Mouse (Mus musculus): Measurements from ENCODE around the gene Kcng3. TPM values are rescaled to one million over a fixed set of nuclear protein-coding genes. Genes with fewer than 3 reads are reported as not detected.

Gene Kcng3
- total RNA-seq, 4 experiments from 2014 or later: 0.12 TPM; not detected in 3

GRCm38 (mm10) chr17:83630787-83631678 is 662 bp downstream of the Kcng3 start:
- DNase-seq (ENCODE audit: low spot score): no peak

DNA sequence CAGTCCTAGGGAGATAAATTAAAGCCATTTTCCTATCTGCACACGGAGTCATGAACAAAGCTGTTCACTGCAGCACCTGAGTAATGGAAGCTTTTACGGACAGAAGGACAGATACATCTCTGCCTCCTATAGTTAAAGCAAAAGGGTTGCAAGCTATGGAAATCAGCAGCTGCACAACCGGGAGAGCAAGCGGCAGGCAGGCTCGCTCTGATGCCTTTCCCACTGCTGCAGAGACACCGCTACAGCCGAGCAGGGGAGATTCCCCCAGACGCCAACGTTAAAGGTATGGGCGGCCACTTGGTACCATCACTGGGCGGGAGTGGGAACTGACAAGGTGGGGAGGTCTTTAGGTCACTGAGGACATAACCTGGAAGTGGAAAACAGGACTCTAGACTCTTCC is 17.8 kb downstream of the Kcng3 start:
- no peak for DNase-seq (ENCODE audit: low spot score)

DNA sequence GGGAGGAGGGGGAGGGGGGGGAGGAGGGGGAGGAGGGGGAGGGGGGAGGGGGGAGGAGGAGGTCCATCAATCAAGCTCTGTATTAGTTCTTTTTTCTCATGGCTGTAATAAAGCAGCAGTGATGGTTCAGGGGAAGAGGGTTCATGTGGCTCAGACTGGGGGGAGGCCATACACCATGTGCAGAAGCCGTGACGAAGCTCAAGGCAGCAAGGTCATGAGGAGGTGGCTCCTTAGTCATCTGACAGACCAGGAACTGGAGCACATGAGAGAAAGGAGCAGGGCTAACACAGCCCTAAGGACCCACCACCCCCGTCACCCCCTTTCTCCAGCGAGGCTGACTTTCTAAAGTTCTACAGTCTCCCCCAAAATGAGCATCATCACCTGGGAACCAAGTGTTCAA is 22.2 kb downstream of the Kcng3 start:
- no peak for DNase-seq (ENCODE audit: low spot score)

DNA sequence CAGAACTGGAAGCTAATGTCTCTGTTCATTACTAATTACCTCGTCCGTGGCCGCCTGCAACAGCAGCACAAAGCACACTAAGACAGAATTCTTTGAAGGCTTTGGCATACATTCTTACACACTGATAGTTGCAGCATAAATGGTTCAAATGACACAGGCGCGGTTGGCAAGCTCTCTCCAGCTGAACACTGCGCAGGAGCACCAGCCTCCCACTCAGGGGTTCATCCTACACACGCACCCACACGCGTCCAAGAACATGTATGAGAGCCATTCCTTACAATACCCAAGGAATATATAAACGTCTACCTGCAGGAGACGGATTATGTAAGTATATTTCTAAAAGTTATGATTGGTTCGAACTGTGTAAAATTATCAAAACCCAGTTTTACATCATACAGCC is 30.7 kb downstream of the Kcng3 start:
- no peak for DNase-seq (ENCODE audit: low spot score)

GRCm38 (mm10) chr17:83595966-83596365 is 35.7 kb downstream of the Kcng3 start:
- no peak for DNase-seq (ENCODE audit: low spot score)

- no peak for DNase-seq (ENCODE audit: low spot score)
Observed at GRCm38 (mm10) chr17:83594526-83594925, 37.2 kb downstream of the Kcng3 start.

DNA sequence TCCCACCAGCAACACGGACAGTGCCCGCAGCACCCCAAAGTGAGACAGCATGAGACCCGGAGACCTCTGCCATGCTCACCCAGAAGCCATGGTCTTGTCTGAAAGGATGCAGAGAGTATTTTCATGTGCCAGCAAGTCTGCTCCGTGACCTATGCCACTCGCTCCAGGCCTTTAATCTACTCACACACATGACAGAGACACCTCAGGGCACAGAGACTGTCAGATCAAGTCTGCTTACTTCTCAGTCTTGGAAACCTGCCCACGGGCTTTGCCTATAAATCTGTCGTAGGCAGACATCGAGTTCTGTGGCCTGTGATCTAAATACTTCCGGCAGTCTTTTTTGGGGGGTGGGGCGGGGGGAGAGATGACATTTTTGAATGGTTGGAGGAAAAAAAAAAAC is 38.3 kb downstream of the Kcng3 start:
- DNase-seq (ENCODE audit: low spot score): no peak

DNA sequence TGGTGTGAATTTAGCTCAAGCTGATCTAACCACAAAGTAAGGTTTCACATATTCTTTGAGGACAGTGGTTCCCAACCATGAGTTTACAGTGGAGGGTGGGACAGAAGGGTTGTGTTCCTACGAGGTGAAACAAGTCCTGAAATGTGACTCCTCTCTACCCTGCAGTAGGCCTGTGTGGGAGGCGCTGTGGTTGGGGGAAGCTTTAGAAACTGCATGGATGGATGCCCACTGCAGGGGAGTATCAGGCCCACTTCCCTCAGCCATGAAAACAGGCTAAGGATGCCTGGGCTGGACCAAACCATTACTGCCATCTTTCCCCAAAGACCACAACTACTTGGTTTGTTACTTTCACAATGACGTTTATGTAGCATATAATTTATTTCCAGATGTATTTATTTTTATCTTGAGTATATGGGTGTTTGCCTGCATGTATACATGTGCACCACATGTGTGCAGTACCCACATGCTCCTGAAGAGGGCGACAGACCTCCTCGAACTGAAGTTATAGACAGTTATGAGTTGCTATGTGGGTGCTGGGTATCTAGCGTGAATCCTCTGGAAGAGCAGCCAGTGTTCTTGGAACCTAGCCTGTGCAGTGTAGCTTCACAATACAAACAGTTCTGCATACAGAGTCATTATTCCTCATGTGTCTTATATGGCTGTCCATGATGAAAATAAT is 42.9 kb downstream of the Kcng3 start:
- DNase-seq (ENCODE audit: low spot score): no peak

- DNase-seq (ENCODE audit: low spot score): no peak
Observed at GRCm38 (mm10) chr17:83587731-83588130, 44.0 kb downstream of the Kcng3 start.

DNA sequence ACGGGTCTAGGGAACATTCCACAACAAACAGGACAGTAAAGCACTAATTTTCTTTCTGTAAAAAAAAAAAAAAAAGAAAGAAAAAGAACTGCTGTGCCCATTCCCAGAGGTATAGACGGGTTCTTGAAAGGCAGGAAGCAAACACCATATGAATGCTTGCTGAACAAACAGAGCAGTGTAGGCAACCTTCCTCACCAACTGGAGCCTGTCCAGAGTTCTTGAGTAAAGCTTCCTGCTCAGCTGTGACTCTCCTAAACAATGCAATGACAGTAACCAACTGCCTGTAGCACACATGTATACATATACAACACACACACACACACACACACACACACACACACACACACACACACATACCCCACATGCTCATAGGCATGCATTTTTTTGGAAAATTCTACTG is 49.1 kb downstream of the Kcng3 start:
- no peak for DNase-seq (ENCODE audit: low spot score)

- DNase-seq (ENCODE audit: low spot score): no peak
Observed at GRCm38 (mm10) chr17:83580734-83581133, 51.0 kb downstream of the Kcng3 start.

GRCm38 (mm10) chr17:83576810-83577371 is 54.8 kb downstream of the Kcng3 start:
- DNase-seq (ENCODE audit: low spot score): no peak

DNA sequence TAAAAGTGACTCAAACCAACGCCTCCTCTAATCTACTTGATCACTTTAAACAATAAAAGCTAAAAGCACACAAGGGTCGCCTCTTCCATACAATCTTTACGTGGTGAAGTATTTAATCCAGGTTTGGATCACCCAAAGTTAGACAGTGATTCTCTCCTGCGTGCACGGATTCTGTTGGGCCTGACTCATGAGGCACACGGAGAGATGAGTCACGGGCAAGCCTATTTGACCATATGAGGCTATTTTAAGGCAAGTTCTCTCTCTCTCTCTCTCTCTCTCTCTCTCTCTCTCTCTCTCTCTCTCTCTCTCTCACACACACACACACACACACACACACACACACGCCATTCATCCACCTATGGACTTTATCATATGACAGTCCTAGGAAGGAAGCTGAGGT is 57.1 kb downstream of the Kcng3 start:
- DNase-seq (ENCODE audit: low spot score): no peak

DNA sequence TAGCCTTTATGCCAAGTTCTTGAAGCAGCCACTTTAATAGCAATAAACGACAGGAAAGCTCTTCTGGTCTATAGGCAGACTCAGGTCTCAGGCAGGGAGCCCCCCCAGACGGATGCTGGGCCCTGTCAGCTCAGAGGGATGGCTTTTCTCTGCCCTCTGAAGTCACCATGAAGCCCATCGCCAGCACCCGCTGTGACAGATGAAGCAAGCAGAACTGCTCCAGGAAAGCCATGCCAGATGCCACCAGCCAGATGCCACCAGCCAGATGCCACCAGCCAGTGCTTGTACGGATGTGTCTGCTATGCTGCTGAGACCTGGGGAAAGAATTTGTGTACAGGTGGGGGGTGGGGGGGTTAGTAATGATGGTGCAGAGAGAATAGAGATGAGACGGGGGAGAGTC is 58.6 kb downstream of the Kcng3 start:
- no peak for DNase-seq (ENCODE audit: low spot score)

DNA sequence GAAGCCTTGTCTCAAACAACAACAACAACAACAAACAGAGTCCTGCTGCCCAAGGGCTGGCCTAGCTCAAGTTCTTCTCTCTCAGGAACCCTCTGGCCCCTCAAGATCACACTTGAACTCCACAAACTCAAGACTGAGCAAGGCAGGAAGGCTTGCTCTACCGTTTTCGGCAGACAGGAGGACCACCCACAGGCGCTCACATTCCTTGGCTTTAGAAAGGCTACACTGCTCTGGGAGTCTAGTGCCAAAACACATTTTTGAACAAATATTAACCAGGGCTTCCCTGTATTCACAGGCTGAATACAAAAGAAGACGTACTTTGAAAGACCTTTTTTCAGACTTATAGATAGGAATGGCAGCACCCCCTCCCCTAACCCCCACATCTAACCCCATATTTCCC is 59.3 kb downstream of the Kcng3 start:
- DNase-seq (ENCODE audit: low spot score): no peak

DNA sequence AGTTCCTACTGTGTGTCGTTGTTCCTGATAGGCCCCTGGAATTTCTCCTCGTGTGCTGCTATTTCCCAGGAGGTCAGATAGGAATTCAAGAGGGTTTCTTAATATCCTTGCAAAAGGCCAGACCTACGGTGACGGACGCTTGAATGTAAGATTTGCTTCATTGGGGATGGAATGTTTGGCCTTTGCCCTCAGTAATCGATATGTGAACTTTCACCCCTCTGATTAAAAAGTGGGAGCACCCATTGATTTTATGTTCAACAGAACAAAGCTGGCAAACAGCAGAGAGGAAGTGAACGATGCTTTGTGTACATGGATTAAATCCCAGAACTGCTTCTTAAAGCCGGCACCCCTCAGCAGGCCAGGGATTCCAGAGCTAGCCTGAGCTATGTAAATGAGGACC is 64.3 kb downstream of the Kcng3 start:
- DNase-seq (ENCODE audit: low spot score): no peak

GRCm38 (mm10) chr17:83565506-83565905 is 66.2 kb downstream of the Kcng3 start:
- DNase-seq (ENCODE audit: low spot score): no peak

- DNase-seq (ENCODE audit: low spot score): no peak
Observed at GRCm38 (mm10) chr17:83564119-83564820, 67.4 kb downstream of the Kcng3 start.

DNA sequence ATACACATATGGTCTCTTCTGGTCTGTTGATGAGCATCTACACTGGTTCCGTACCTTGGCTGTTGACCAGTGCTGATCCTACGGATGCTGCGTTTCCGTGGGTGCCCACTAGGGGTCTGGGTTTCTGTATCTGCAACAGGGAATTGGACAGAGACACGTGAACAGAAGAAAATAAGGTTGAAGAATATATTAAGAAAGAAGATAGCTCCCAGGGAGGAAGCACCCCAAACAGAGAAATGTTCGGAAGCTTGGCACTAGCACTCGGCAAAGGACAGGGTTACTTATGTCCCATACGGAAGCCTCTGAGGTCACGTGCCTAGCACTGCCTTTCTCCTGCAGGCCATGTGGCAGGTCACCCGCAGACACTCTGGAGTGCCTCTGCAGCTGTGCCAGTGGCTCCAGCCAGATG is 68.0 kb downstream of the Kcng3 start:
- peak; percentile 34 for DNase-seq (ENCODE audit: low spot score)

- DNase-seq (ENCODE audit: low spot score): no peak
Observed at GRCm38 (mm10) chr17:83562153-83563010, 69.3 kb downstream of the Kcng3 start.

DNA sequence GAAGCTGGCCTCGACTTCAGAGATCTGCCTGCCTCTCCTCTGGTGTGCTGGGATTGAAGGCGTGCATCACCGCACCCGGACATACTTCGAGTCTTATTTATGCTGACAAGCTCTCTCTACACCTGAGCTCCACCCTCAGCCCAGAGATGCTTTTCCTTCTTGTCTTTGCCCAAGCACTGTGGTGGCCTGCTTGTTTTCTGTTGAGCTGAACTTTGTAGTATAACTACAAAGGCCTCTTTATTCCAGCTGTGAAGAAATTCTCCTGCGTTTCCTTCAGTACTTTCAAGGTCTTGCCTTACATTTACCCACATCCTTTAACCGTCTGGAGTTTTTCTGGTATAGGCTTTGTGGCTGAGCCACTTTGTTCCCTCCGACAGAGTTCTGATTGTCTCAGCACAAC is 72.6 kb downstream of the Kcng3 start:
- DNase-seq (ENCODE audit: low spot score): no peak
